In genomic region chr11:11521908-11522441, GRCm38 (mm10) we compare ENCODE assay signal across 14 mouse cellular contexts. TPM values are rescaled to one million over a fixed set of nuclear protein-coding genes. Genes with fewer than 3 reads are reported as not detected.
DNase-seq lines count a peak whose midpoint lies in the region; ATAC-seq lines count a peak whose summit lies in the region.
"Had no signal": no experiment of that assay in that cellular context is flagged by ENCODE, and none has a peak within 500 bp of the region (broad histone marks: within the 10 kb centered on the region; RNA-seq: fewer than 3 reads in every experiment).

No protein-coding gene starts in this region.

- no peak overlapping the region for H3K4me2 ChIP-seq in heart, embryonic 14.5 days (ENCODE audit: low read length)
- no peak overlapping the region for H3K4me2 ChIP-seq in heart, embryonic 11.5 days
- H3K4me2 ChIP-seq: heart, embryonic 13.5 days; intestine, embryonic 15.5 days; neural tube, embryonic 12.5 days had no signal

- ATAC-seq in heart, embryonic 14.5 days (ENCODE audit: insufficient number of reproducible peaks, insufficient read depth, low FRiP score, low read depth) = 0 out of 2 replicates have a peak, but pooled peaks have one; percentile 47
- ATAC-seq in heart, embryonic 11.5 days (replicated peaks; ENCODE audit: insufficient number of reproducible peaks, low FRiP score, low TSS enrichment) = no peak
- ATAC-seq in granulocyte monocyte progenitor cell, adult 5-6 weeks (replicated peaks; ENCODE audit: poor library complexity, severe bottlenecking) = peak; percentile 97
- ATAC-seq in monocyte, adult 5-6 weeks (replicated peaks; ENCODE audit: insufficient number of reproducible peaks, low FRiP score, low TSS enrichment, poor library complexity, severe bottlenecking) = peak; percentile 59; the same call in 1 of the 2 replicates
- ATAC-seq: intestine, embryonic 15.5 days had no signal

- peak; percentile 78 for DNase-seq in thymus, postnatal 25 days
- no peak for DNase-seq in urinary bladder, postnatal 4 days (ENCODE audit: low spot score in 2 of 2)
- no peak for DNase-seq in adipocyte (ENCODE audit: low spot score)
- no peak for DNase-seq in layer of hippocampus, adult 11-12 months (ENCODE audit: low spot score)
- DNase-seq: cerebellum, adult 8-10 months; lung, postnatal 10 days; right cerebral cortex, postnatal 25 days had no signal

- H3K36me3 ChIP-seq in heart, embryonic 14.5 days (ENCODE audit: control insufficient read depth, insufficient read depth, low read length) = no peaks in the 10 kb centered on the region
- no peaks in the 10 kb centered on the region for H3K36me3 ChIP-seq in heart, embryonic 11.5 days (ENCODE audit: control insufficient read depth, insufficient read depth, low read length)
- H3K36me3 ChIP-seq: heart, embryonic 13.5 days; intestine, embryonic 15.5 days; neural tube, embryonic 12.5 days had no signal

- H3K9me3 ChIP-seq in heart, embryonic 14.5 days (ENCODE audit: control insufficient read depth, low read length) = no peaks in the 10 kb centered on the region
- H3K9me3 ChIP-seq in heart, embryonic 11.5 days (replicated peaks; ENCODE audit: control insufficient read depth, low read length) = no peaks in the 10 kb centered on the region
- H3K9me3 ChIP-seq: heart, embryonic 13.5 days; intestine, embryonic 15.5 days; neural tube, embryonic 12.5 days had no signal

- H3K4me1 ChIP-seq in heart, embryonic 14.5 days (ENCODE audit: control insufficient read depth in 2 of 2, insufficient read depth in 2 of 2, low read length in 2 of 2) = no peaks in the 10 kb centered on the region
- no peaks in the 10 kb centered on the region for H3K4me1 ChIP-seq in heart, embryonic 11.5 days (ENCODE audit: control insufficient read depth, insufficient read depth, low read length)
- H3K4me1 ChIP-seq: heart, embryonic 13.5 days; intestine, embryonic 15.5 days; neural tube, embryonic 12.5 days had no signal

- 56% methylated on average over 5 of the region's 5 CpGs for WGBS in heart, embryonic 14.5 days
- WGBS in heart, embryonic 11.5 days (ENCODE audit: insufficient replicate concordance) = 55% methylated on average over 5 of the region's 5 CpGs

- no peak overlapping the region for H3K27ac ChIP-seq in heart, embryonic 14.5 days (replicated peaks in 1 of 2; ENCODE audit: control insufficient read depth in 1 of 2, insufficient read depth in 1 of 2, low read depth in 2 of 2, low read length in 2 of 2)
- no peak overlapping the region for H3K27ac ChIP-seq in heart, embryonic 11.5 days (ENCODE audit: low read depth, low read length)
- H3K27ac ChIP-seq: heart, embryonic 13.5 days; intestine, embryonic 15.5 days; neural tube, embryonic 12.5 days had no signal

- H3K9ac ChIP-seq in heart, embryonic 14.5 days (ENCODE audit: low read length) = no peak overlapping the region
- no peak overlapping the region for H3K9ac ChIP-seq in heart, embryonic 11.5 days (ENCODE audit: low read depth, low read length)
- H3K9ac ChIP-seq: heart, embryonic 13.5 days; intestine, embryonic 15.5 days; neural tube, embryonic 12.5 days had no signal

- H3K4me3 ChIP-seq in heart, embryonic 14.5 days (ENCODE audit: control insufficient read depth in 1 of 2, insufficient read depth in 1 of 2, low read depth in 1 of 2, low read length in 2 of 2) = no peak overlapping the region
- no peak overlapping the region for H3K4me3 ChIP-seq in heart, embryonic 11.5 days (ENCODE audit: low read depth, low read length)
- H3K4me3 ChIP-seq: heart, embryonic 13.5 days; intestine, embryonic 15.5 days; neural tube, embryonic 12.5 days had no signal

- H3K27me3 ChIP-seq in heart, embryonic 14.5 days (ENCODE audit: control insufficient read depth, insufficient read depth, low read length) = no peaks in the 10 kb centered on the region
- no peaks in the 10 kb centered on the region for H3K27me3 ChIP-seq in heart, embryonic 11.5 days (ENCODE audit: control insufficient read depth, insufficient read depth, low read length)
- H3K27me3 ChIP-seq: heart, embryonic 13.5 days; intestine, embryonic 15.5 days; neural tube, embryonic 12.5 days had no signal

RNA-seq across cellular contexts. Expression of gene Zpbp, which starts 59.8 kb away (rescaled TPM):
- 0.70 and 0.86 TPM in 2 replicates for polyA plus RNA-seq in heart, embryonic 14.5 days (2014; fragmentation: Nextera tagmentation; extraction: Ambion mirVana)
- 0.42 and 0.61 TPM in 2 replicates for polyA plus RNA-seq in heart, embryonic 11.5 days (2014; fragmentation: Nextera tagmentation; extraction: Ambion mirVana)
- 1.6 and 2.4 TPM in 2 replicates for total RNA-seq in granulocyte monocyte progenitor cell, adult 5-6 weeks (2014; fragmentation: Nextera tagmentation)
- total RNA-seq in granulocyte monocyte progenitor cell, adult 5-6 weeks (2017) = 0.82 and 1.7 TPM in 2 replicates
- 0.11 to 1.3 TPM (median 0.48 TPM) in 3 replicates for total RNA-seq in monocyte, adult 5-6 weeks (2017)
